Mouse (Mus musculus) stomach, postnatal 0 days (tissue): ENCODE measurements at regions not wholly inside any gene's neighbourhood (a gene's known extent, or its start where the extent isn't known, plus 50 kb on each side); places are given as distances from the start of the nearest gene placed in this dataset.

Experiments
- CTCF ChIP-seq: IDR thresholded peaks from 2 replicates; pipeline ENCODE4 v1.5.1; 2016; ENCODE audit warnings: antibody characterized with exemption, low read depth, mild to moderate bottlenecking, moderate library complexity
- EP300 ChIP-seq: optimal IDR thresholded peaks from 2 replicates; pipeline ENCODE3; 2016; ENCODE audit warnings: antibody characterized with exemption

DNA sequence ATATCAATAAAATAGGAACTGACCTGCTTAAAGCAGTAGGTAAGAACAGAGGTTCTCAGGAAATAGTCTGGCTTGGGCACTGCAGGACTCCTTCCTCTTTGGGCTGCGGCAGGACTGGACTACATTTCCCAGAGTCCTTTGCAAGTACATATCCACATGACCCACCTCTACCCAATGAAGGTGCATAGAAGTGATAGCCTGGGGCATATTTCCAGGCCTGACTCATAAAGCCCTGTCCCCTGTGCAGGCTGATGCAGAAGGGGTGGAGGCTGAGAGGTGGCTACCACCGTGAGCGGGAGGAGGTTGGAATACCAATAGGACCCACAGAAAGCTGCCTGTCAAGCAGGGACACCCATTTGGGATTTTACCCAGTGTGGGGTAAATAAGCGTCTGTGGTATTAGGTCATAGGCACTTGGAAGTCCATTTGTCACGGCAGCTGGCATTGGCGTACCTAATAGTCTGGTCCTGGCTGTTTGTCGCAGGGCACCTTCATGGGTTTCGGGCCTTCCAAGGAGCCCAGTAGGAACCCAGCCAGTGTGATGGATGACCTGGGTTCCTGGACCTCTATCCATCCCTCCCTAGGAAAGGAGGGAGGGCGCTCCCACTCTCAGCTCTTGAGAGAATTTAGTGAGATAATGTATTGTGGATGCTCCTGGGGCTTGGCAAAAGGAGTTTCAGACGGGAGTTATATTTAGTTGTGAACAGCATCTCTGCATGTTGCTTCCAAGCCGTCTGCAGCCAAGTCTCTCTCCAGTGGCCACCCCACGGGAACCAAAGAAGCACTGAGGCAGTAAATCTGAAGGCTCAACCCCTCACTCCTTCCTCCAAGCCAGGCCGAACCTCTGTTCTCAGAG lies 146.8 kb upstream of the Med13l start:
- TF ChIP-seq CTCF (no peak), EP300 (no peak)
